Mouse (Mus musculus) forebrain, embryonic 12.5 days (tissue): ENCODE data around the gene Bloc1s4. TPM values are rescaled to one million over a fixed set of nuclear protein-coding genes. Genes with fewer than 3 reads are reported as not detected.

Experiments
- ATAC-seq: fragments of 200-750 bp; cut with Nextera tagmentation; 2 replicates; pipeline ENCODE4 v1.8.0; 2017; ENCODE audit warnings: moderate TSS enrichment; ENCODE audit not compliant: low FRiP score
- H3K27ac ChIP-seq: fragments of 300-500 bp; sonication (generic); 2 replicates; pipeline ENCODE4 v1.5.1; 2016; ENCODE audit warnings: mild to moderate bottlenecking
- H3K27me3 ChIP-seq: fragments of 300-500 bp; sonication (generic); 2 replicates; pipeline ENCODE4 v1.6.1; 2016; ENCODE audit warnings: mild to moderate bottlenecking
- H3K36me3 ChIP-seq: fragments of 300-500 bp; sonication (generic); replicated peaks from 2 replicates; pipeline ENCODE4 v1.6.1; 2016; ENCODE audit warnings: mild to moderate bottlenecking
- H3K4me1 ChIP-seq: fragments of 300-500 bp; sonication (generic); 2 replicates; pipeline ENCODE4 v1.6.1; 2016
- H3K4me2 ChIP-seq: fragments of 300-500 bp; sonication (generic); 2 replicates; pipeline ENCODE4 v1.6.1; 2016; ENCODE audit warnings: mild to moderate bottlenecking, moderate library complexity
- H3K4me3 ChIP-seq: fragments of 300-500 bp; sonication (generic); replicated peaks from 2 replicates; pipeline ENCODE4 v1.5.1; 2016; ENCODE audit warnings: mild to moderate bottlenecking
- H3K9ac ChIP-seq: fragments of 300-500 bp; sonication (generic); 2 replicates; pipeline ENCODE4 v1.6.1; 2016; ENCODE audit warnings: mild to moderate bottlenecking
- H3K9me3 ChIP-seq: fragments of 300-500 bp; sonication (generic); 2 replicates; pipeline ENCODE4 v1.6.1; 2016
- WGBS: fragments of 180-500 bp; shearing (Covaris S2); methylation state at CpG from one replicate; pipeline ENCODE4 v1.1.7; 2016; 5-methylcytosine and 5-hydroxymethylcytosine counted together
- polyA plus RNA-seq: library from polyadenylated mRNA; unstranded; fragments of >200 nt; fragmentation: Nextera tagmentation; extraction: Ambion mirVana; gene quantifications from 2 replicates; pipeline ENCODE4 v1.2.1, GENCODE M21; 2016

The Bloc1s4 gene
- polyA plus RNA-seq, 1 experiment from 2014 or later: 25.3 TPM

DNA sequence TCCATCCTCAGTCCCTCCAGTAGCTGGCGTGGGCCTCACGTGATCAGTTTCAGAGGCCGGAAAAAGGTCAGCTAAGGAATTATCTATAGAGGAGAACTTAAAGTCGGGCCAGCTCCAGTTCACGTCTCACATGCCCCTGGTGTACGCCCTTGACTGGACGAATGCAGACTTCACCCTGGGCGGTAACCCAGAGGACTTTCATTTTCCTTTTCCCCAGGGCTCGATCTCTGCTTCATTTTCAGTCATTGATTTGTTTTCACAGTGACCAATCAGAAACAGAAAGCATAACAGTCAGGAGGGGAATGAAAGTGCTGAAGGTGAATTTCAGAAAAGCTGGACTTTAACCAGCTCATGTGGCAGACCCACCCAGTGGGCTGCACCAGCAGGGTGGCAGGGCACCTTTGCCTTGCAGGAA is 22.1 kb downstream of the Bloc1s4 start:
- Histone ChIP-seq H3K4me2 (no peak overlapping the region), H3K4me1 (no peaks in the 10 kb centered on the region), H3K4me3 (no peak overlapping the region), H3K36me3 (no peaks in the 10 kb centered on the region), H3K27ac (no peak overlapping the region), H3K9ac (no peak overlapping the region), H3K27me3 (no peaks in the 10 kb centered on the region), H3K9me3 (no peaks in the 10 kb centered on the region)
- 73% methylated on average over 9 of the region's 9 CpGs for WGBS
- ATAC-seq: no peak

DNA sequence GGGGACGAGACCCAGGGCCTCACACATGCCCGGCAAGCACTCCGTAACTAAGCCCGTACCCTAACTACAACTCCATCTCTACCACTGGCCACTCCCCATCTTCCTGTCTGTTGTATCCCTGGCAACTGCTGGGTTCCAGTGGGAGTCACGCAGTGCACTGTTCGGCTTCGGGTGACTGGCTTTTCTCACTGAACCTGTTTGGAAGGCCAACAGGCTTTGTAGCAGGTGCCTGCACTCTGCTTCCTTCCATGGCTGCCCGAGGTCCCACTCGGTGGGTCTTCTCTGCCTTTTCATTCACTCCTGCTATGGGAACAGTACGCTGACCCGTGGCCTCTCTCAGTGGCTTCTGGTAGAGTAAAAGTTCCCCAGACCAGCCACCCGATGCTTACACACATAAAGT is 22.6 kb downstream of the Bloc1s4 start:
- Histone ChIP-seq H3K9me3 (no peaks in the 10 kb centered on the region), H3K4me1 (no peaks in the 10 kb centered on the region), H3K9ac (no peak overlapping the region), H3K4me2 (no peak overlapping the region), H3K27me3 (no peaks in the 10 kb centered on the region), H3K36me3 (no peaks in the 10 kb centered on the region), H3K4me3 (no peak overlapping the region), H3K27ac (no peak overlapping the region)
- no peak for ATAC-seq
- WGBS: 73% methylated on average over 12 of the region's 12 CpGs

DNA sequence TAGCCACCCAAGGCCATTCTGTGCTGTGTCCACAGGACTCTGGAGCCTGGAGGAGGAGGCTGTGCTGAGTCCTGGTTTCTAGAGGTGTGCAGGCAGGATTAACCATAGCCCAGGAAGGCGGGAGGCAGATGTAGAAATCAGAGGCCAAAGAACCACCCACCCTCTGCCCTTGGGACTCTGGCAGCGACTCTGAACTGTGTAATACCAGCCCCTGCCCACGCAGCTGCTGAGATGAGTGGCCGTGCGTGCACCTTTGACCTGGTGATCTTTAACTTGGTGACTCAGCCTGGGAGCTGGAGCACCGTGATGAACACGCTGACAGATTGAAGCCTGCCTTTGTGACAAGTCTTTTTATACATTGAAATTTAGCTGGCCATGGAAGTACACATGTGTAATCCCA is 24.2 kb downstream of the Bloc1s4 start:
- Histone ChIP-seq H3K4me3 (no peak overlapping the region), H3K4me1 (no peaks in the 10 kb centered on the region), H3K9ac (no peak overlapping the region), H3K27me3 (no peaks in the 10 kb centered on the region), H3K9me3 (no peaks in the 10 kb centered on the region), H3K4me2 (no peak overlapping the region), H3K36me3 (no peaks in the 10 kb centered on the region), H3K27ac (no peak overlapping the region)
- 79% methylated on average over 7 of the region's 7 CpGs for WGBS
- ATAC-seq: no peak

DNA sequence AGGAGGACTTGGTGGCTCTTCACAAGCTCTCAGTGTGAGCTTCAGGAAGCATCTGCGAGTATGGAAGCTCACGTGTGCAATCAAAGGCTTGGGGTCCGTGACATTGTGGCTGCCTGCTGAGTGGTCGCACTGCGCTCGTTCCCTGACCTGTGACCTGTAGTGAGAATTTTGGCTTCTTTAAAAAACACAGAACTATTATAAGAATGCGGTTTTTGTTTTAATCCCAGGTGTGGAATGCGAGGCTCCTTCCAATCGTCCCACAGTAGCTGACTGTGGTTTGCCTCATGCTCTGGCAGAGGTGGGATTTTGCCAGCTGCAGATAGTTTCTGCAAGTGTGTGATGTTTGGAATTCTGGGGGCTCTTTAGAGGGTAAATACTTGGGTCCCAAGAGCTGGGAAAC is 25.1 kb downstream of the Bloc1s4 start:
- H3K4me3 ChIP-seq: no peak overlapping the region
- H3K9me3 ChIP-seq: no peaks in the 10 kb centered on the region
- H3K27ac ChIP-seq: no peak overlapping the region
- ATAC-seq: no peak
- no peaks in the 10 kb centered on the region for H3K27me3 ChIP-seq
- no peaks in the 10 kb centered on the region for H3K36me3 ChIP-seq
- 75% methylated on average over 9 of the region's 9 CpGs for WGBS
- H3K9ac ChIP-seq: no peak overlapping the region
- no peaks in the 10 kb centered on the region for H3K4me1 ChIP-seq
- no peak overlapping the region for H3K4me2 ChIP-seq

DNA sequence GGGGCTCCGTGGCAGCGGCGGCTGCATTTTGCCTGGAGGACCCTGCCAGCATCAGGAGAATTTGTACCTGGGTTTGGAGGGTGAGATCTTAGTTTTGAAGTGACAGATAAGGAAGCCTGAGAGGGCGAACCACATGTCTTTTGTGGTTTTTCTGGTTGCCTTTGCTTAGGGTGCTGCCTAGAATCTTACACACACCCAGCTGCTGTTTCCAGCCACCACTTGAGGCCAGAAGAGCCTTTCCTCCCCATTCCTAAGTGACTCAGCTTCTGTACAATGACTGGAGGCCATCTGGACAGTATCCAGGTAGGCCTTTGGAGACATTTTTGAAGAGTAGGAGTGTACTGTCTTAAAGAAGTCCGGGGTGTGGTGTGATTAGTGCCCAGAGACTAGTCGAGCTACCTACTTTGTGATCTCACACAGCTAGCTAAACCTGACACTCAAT is 26.0 kb downstream of the Bloc1s4 start:
- H3K4me2 ChIP-seq: no peak overlapping the region
- no peak for ATAC-seq
- no peak overlapping the region for H3K9ac ChIP-seq
- no peak overlapping the region for H3K4me3 ChIP-seq
- H3K4me1 ChIP-seq: no peaks in the 10 kb centered on the region
- no peaks in the 10 kb centered on the region for H3K27me3 ChIP-seq
- H3K9me3 ChIP-seq: no peaks in the 10 kb centered on the region
- no peak overlapping the region for H3K27ac ChIP-seq
- 87% methylated on average over 6 of the region's 6 CpGs for WGBS
- no peaks in the 10 kb centered on the region for H3K36me3 ChIP-seq

DNA sequence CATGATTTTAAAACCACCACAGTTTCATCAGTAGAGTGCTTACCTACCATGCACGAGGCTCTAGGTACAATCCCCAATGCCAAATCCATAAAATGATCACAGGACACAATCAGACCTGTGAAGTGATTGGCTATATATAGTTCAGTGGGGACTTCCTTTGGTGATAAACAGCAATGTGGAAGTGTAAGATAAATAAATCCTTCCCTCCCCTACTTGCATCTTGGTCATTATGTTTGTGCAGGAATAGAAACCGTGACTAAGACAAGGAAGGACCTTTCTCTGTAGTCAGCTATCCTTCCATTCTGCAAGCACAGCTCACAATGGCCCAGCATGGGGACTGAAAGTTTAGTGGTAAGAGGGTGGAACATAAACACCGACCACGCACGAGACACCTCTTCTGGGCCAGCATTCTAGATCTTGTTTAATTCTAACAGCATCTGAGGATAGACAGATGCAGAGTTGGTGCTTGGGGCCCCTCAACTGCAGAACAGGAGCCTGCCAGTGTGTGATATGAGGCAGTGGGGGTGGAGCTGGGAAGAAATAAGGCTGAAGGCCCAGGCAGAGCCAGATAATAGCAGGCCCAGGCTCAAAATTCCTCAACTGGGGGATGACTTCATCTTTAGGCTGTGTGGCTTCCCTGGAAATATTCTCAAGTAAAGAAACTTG is 27.6 kb downstream of the Bloc1s4 start:
- ATAC-seq: no peak
- H3K27me3 ChIP-seq: no peaks in the 10 kb centered on the region
- 81% methylated on average over 5 of the region's 5 CpGs for WGBS

DNA sequence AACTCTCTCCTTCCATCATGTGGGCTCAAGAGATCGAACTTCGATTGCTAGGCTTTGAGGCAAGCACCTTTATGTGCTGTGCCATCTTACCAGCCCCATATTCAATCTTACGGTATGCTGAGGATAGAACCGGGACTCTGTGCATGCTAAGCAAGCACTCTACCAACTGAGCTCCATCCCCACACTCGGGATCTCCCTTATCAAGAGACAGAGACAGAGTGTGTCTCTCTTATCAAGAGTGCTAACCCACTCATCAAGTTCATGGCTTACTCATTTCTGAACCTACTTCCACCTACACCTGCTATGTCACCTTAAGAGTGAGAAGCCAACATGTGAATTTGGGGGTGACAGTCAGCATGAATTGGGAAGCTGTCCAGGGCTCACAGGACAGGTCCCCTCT is 28.2 kb downstream of the Bloc1s4 start:
- H3K4me2 ChIP-seq: no peak overlapping the region
- WGBS: 86% methylated on average over 5 of the region's 5 CpGs
- H3K9me3 ChIP-seq: no peaks in the 10 kb centered on the region
- no peak overlapping the region for H3K9ac ChIP-seq
- no peak overlapping the region for H3K4me3 ChIP-seq
- H3K4me1 ChIP-seq: no peaks in the 10 kb centered on the region
- H3K27ac ChIP-seq: no peak overlapping the region
- no peak for ATAC-seq
- H3K36me3 ChIP-seq: no peaks in the 10 kb centered on the region
- H3K27me3 ChIP-seq: no peaks in the 10 kb centered on the region

More for the DNA sequence above, 27.6 kb downstream of the Bloc1s4 start:
- no peaks in the 10 kb centered on the region for H3K9me3 ChIP-seq
- no peak overlapping the region for H3K4me3 ChIP-seq
- H3K4me1 ChIP-seq: no peaks in the 10 kb centered on the region
- no peak overlapping the region for H3K27ac ChIP-seq
- H3K9ac ChIP-seq: no peak overlapping the region
- H3K4me2 ChIP-seq: no peak overlapping the region
- no peaks in the 10 kb centered on the region for H3K36me3 ChIP-seq

DNA sequence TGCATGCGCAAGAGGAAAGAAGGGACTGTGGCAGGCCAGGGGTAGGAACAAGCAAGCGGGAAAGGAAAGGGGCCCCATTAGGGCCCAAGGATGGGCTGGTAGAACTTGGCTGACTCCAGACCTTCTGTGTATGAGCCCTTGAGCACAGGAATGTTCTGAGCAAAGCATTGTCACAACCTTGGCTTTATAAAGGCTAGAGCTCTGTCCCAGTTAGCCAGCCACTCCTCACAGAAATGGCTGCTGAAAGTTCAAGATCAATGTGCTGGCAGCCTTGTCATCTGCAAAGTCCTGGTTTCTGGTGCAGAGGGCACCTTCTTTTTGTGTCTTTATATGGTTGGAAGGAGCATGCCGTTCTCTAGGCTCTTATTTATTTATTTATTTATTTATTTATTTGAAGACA is 28.8 kb downstream of the Bloc1s4 start:
- Histone ChIP-seq H3K27ac (no peak overlapping the region), H3K9me3 (no peaks in the 10 kb centered on the region), H3K4me1 (no peaks in the 10 kb centered on the region), H3K9ac (no peak overlapping the region), H3K36me3 (no peaks in the 10 kb centered on the region), H3K27me3 (no peaks in the 10 kb centered on the region), H3K4me3 (no peak overlapping the region), H3K4me2 (no peak overlapping the region)
- no peak for ATAC-seq
- 87% methylated on average over 3 of the region's 3 CpGs for WGBS

DNA sequence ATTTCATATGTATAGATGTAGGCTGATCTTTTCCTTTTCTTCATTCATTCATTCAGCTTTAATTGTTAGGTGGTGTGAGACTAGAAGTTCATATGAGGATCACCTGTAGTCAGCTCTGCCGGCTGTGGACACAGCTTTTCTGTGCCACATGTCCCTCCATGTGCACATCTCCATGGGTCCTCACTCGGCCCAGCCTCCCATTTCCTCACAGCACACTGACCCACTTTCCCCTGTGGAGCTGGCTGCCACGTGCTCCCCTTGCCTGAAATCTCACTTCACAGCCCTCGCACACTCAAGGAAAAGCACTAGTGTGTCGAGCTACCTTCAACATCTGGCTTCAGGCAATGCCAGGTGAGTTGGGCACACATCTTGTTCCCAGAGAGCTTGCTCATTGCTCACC is 29.3 kb downstream of the Bloc1s4 start:
- H3K27me3 ChIP-seq: no peaks in the 10 kb centered on the region
- H3K4me1 ChIP-seq: no peaks in the 10 kb centered on the region
- no peaks in the 10 kb centered on the region for H3K9me3 ChIP-seq
- H3K4me3 ChIP-seq: no peak overlapping the region
- H3K36me3 ChIP-seq: no peaks in the 10 kb centered on the region
- WGBS: 80% methylated on average over 5 of the region's 5 CpGs
- H3K27ac ChIP-seq: no peak overlapping the region
- H3K9ac ChIP-seq: no peak overlapping the region
- ATAC-seq: no peak
- H3K4me2 ChIP-seq: no peak overlapping the region

DNA sequence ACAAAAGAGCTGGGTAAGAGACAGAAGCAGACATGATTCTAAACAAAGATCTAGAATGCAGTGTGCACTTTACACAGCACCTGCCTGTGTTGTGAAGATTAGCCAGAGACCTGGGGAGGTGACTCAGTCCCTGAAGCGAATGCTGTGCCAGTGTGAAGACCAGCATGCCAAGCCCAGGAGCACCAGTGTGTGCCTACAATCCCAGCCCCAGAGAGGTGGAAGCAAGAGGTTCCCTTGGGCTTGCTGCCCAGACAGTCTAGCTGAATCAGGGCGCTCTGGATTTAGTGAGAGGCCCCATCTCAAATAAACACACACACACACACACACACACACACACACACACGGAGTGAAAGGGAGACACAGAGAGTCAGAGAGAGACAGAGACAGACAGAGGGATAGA is 30.6 kb downstream of the Bloc1s4 start:
- H3K4me3 ChIP-seq: no peak overlapping the region
- peaks cover 6% of the 10 kb centered on the region for H3K4me1 ChIP-seq
- no peak for ATAC-seq
- H3K36me3 ChIP-seq: no peaks in the 10 kb centered on the region
- WGBS: 78% methylated on average over 3 of the region's 3 CpGs
- H3K9me3 ChIP-seq: no peaks in the 10 kb centered on the region
- no peak overlapping the region for H3K27ac ChIP-seq
- H3K9ac ChIP-seq: no peak overlapping the region
- H3K27me3 ChIP-seq: peaks cover 2% of the 10 kb centered on the region; the same call in 1 of the 2 replicates
- no peak overlapping the region for H3K4me2 ChIP-seq

DNA sequence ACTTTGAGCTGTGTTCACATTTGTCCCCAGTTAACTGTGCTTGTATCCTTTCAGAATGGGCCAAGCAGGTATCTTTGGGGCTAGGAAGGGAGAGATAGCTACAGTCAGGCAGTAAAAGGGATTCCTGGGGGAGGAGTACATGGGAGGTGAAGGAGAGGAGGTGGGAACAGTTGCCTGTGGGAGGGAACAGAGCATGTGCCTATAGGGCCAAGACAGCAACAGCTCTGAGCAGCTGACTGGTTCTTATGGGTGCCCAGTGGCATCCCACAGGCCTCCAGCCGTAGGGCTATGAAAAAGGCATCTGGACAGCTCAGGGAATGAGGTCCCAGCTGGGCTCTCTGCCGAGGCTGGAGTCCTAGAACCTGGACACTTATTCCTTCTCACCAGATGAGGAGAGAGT is 31.6 kb downstream of the Bloc1s4 start:
- Histone ChIP-seq H3K4me2 (no peak overlapping the region), H3K36me3 (no peaks in the 10 kb centered on the region), H3K27me3 (peaks cover 9% of the 10 kb centered on the region; the same call in 1 of the 2 replicates), H3K9ac (no peak overlapping the region), H3K4me3 (no peak overlapping the region), H3K27ac (no peak overlapping the region), H3K9me3 (no peaks in the 10 kb centered on the region), H3K4me1 (peaks cover 12% of the 10 kb centered on the region)
- no peak for ATAC-seq
- WGBS: 65% methylated on average over 2 of the region's 2 CpGs

DNA sequence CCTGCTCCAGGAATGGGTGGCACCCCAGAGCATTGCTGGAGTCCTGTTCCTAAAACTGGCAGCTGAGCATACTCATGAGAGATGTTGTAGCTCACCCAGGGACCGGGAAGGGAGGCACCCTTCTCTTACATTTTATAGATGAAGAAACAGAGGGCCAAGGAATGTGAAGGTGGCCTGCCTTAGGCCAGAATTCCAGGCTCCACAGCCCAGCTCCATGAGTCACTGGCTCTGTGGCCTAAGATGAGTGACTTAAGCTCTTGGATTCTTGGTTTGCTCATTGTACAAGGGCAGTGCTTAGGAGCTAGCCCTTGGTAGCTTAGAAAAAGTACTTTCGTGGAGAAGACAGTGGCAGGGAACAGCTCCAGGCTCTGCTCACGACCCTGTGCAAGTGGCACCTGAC is 33.6 kb downstream of the Bloc1s4 start:
- Histone ChIP-seq H3K27ac (no peak overlapping the region), H3K27me3 (peaks cover 9% of the 10 kb centered on the region; the same call in 1 of the 2 replicates), H3K36me3 (no peaks in the 10 kb centered on the region), H3K4me3 (no peak overlapping the region), H3K9ac (no peak overlapping the region), H3K9me3 (no peaks in the 10 kb centered on the region), H3K4me2 (no peak overlapping the region), H3K4me1 (peaks cover 12% of the 10 kb centered on the region)
- no peak for ATAC-seq
- 76% methylated on average over 3 of the region's 3 CpGs for WGBS

DNA sequence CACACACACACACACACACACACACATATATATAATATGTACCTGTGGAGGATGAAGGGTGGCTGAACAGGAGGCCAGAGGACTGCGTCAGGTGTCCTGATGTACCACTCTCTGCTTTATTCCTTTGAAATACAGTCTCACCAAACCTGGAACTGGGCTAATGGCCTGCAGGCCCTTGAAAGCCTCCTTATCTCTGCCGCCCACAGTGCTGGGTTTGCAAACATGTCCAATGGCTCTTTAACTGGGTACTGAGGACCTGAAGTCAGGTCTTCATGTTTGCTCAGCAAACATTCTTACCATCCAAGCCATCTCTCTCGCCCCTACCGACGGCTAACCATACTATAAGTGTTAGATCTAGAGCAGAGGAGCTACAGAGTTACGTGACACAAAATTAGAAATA is 34.8 kb downstream of the Bloc1s4 start:
- Histone ChIP-seq H3K36me3 (no peaks in the 10 kb centered on the region), H3K4me1 (peaks cover 12% of the 10 kb centered on the region), H3K4me2 (no peak overlapping the region), H3K27me3 (peaks cover 9% of the 10 kb centered on the region; the same call in 1 of the 2 replicates), H3K4me3 (no peak overlapping the region), H3K9me3 (no peaks in the 10 kb centered on the region), H3K9ac (no peak overlapping the region), H3K27ac (no peak overlapping the region)
- ATAC-seq: no peak
- 85% methylated on average over 6 of the region's 6 CpGs for WGBS
